Mouse (Mus musculus) layer of hippocampus, postnatal 10 days (tissue): ENCODE data around the gene Fgfbp1. TPM values are rescaled to one million over a fixed set of nuclear protein-coding genes. Genes with fewer than 3 reads are reported as not detected.

Experiments
- DNase-seq, 2 experiments: peaks; one replicate each; pipeline ENCODE4 v3.0.0; 2021; ENCODE audit warnings: low spot score in 2 of 2
- total RNA-seq, 2 experiments: library from RNA; stranded (reverse); gene quantifications; 2 replicates each; pipeline ENCODE4 v1.2.3; 2021

The Fgfbp1 gene
- total RNA-seq, 2 experiments from 2014 or later, result 1.4 to 2.4 TPM

- no peak for DNase-seq
Measured at GRCm38 (mm10) chr5:43933269-43933668, 48.3 kb downstream of the Fgfbp1 start.

Other genes starting within 250 kb of the Fgfbp1 start
- under 1 TPM in 1 of 2 experiments, not detected in 1; 0.16 TPM for gene Bst1, start 162.9 kb downstream of the Fgfbp1 start, total RNA-seq
- gene Fbxl5, start 160.1 kb downstream of the Fgfbp1 start, total RNA-seq, result 10 to 100 TPM; 77.7 to 88.1 TPM
- 10 to 100 TPM; 10.5 to 11.3 TPM for gene Cd38, start 113.2 kb downstream of the Fgfbp1 start, total RNA-seq
- 10 to 100 TPM in 1 of 2 experiments, 1 to 10 TPM in 1; 9.4 to 13.8 TPM for gene Gm7879, start 68.6 kb downstream of the Fgfbp1 start, total RNA-seq
- gene Prom1, start 120.3 kb upstream of the Fgfbp1 start, total RNA-seq, result 10 to 100 TPM; 13.4 to 15.1 TPM
- 10 to 100 TPM; 42.7 to 47.5 TPM for gene Tapt1, start 244.8 kb upstream of the Fgfbp1 start, total RNA-seq